Comparison of ENCODE assay signal across 25 mouse cellular contexts in genomic region chr13:59229111-59229541, GRCm38 (mm10).
DNase-seq lines count a peak whose midpoint lies in the region; ATAC-seq and TF ChIP-seq lines count a peak whose summit lies in the region.
"Had no signal": no experiment of that assay in that cellular context is flagged by ENCODE, and none has a peak within 500 bp of the region (broad histone marks: within the 10 kb centered on the region; RNA-seq: fewer than 3 reads in every experiment).

No protein-coding gene starts in this region.

- H3K9me3 ChIP-seq in lung, embryonic 15.5 days, result no peaks in the 10 kb centered on the region
- H3K9me3 ChIP-seq: embryonic facial prominence, embryonic 15.5 days; forebrain, embryonic 12.5 days; hindbrain, embryonic 10.5 days; limb, embryonic 10.5 days; midbrain, embryonic 13.5 days; neural tube, embryonic 13.5 days had no signal

- TF ChIP-seq EP300 in heart, adult 2 months (IDR thresholded peaks at IDR 0.05; ENCODE audit: insufficient read depth, low read depth, low read length), result no peak

- ATAC-seq in lung, embryonic 15.5 days (ENCODE audit: borderline replicate concordance, extremely low read depth, low FRiP score, low TSS enrichment), result no peak
- ATAC-seq in granulocyte monocyte progenitor cell, adult 5-6 weeks (replicated peaks; ENCODE audit: poor library complexity, severe bottlenecking), result peak; percentile 63
- peak; percentile 45; the same call in 1 of the 2 replicates for ATAC-seq in neutrophil, adult 5-6 weeks (ENCODE audit: extremely low read depth, insufficient number of reproducible peaks, low FRiP score, poor library complexity, severe bottlenecking)
- ATAC-seq: hindbrain, postnatal 0 days; midbrain, embryonic 13.5 days had no signal

- DNase-seq in heart, adult 11 months, result peak; percentile 85
- DNase-seq in heart, adult 2 months, result no peak
- DNase-seq in lung, postnatal 10 days, result no peak
- DNase-seq in retina, postnatal 1 day, result no peak
- DNase-seq in ovary, postnatal 14 days (ENCODE audit: low spot score), result no peak
- DNase-seq: adrenal gland, adult 2 months; B cell, adult 2 months; cerebellum, adult 11-12 months; cerebellum, postnatal 25 days; gastrocnemius, postnatal 10 days; layer of hippocampus, adult 9-11 months; right cerebral cortex, postnatal 4 days; thymus, postnatal 25 days had no signal

- H3K4me1 ChIP-seq in heart, adult 2 months (ENCODE audit: control insufficient read depth, insufficient read depth, low read length), result no peaks in the 10 kb centered on the region; the same call in 1 of the 2 replicates
- H3K4me1 ChIP-seq in lung, embryonic 15.5 days, result peaks cover 8% of the 10 kb centered on the region; the same call in 1 of the 2 replicates
- H3K4me1 ChIP-seq: forebrain, embryonic 12.5 days had no signal

- WGBS in heart, adult 2 months, result 93% methylated on average over 6 of the region's 6 CpGs
- WGBS in lung, embryonic 15.5 days, result 78% methylated on average over 6 of the region's 6 CpGs

- no peaks in the 10 kb centered on the region for H3K36me3 ChIP-seq in heart, adult 2 months (ENCODE audit: control insufficient read depth, insufficient read depth, low read length)
- H3K36me3 ChIP-seq in lung, embryonic 15.5 days, result no peaks in the 10 kb centered on the region
- H3K36me3 ChIP-seq: embryonic facial prominence, embryonic 15.5 days; forebrain, embryonic 12.5 days; hindbrain, embryonic 10.5 days; limb, embryonic 10.5 days; midbrain, embryonic 13.5 days; neural tube, embryonic 13.5 days had no signal

- no peak for TF ChIP-seq CTCF in heart, adult 2 months (IDR thresholded peaks at IDR 0.05)

- H3K4me2 ChIP-seq in lung, embryonic 15.5 days, result no peak overlapping the region
- H3K4me2 ChIP-seq: embryonic facial prominence, embryonic 15.5 days; forebrain, embryonic 12.5 days; midbrain, embryonic 13.5 days; neural tube, embryonic 13.5 days had no signal

- H3K9ac ChIP-seq in heart, adult 2 months (ENCODE audit: low read depth, low read length), result no peak overlapping the region
- H3K9ac ChIP-seq in lung, embryonic 15.5 days, result no peak overlapping the region
- H3K9ac ChIP-seq: embryonic facial prominence, embryonic 15.5 days; forebrain, embryonic 12.5 days; midbrain, embryonic 13.5 days; neural tube, embryonic 13.5 days had no signal

- H3K4me3 ChIP-seq in heart, adult 2 months, result no peak overlapping the region
- H3K4me3 ChIP-seq in lung, embryonic 15.5 days, result no peak overlapping the region
- H3K4me3 ChIP-seq: embryonic facial prominence, embryonic 15.5 days; forebrain, embryonic 12.5 days; hindbrain, embryonic 10.5 days; left cerebral cortex, adult 2 months; limb, embryonic 10.5 days; midbrain, embryonic 13.5 days; neural tube, embryonic 13.5 days had no signal

- no peak for TF ChIP-seq POLR2A in heart, adult 2 months (IDR thresholded peaks at IDR 0.05; ENCODE audit: insufficient read depth, low read depth, low read length)

- no peaks in the 10 kb centered on the region for H3K79me2 ChIP-seq in heart, adult 2 months (replicated peaks; ENCODE audit: control insufficient read depth, insufficient read depth, low read length)

- no peak overlapping the region for H3K27ac ChIP-seq in heart, adult 2 months
- 0 out of 2 replicates have a peak overlapping the region, but pooled peaks have one; percentile 73 for H3K27ac ChIP-seq in lung, embryonic 15.5 days
- H3K27ac ChIP-seq: embryonic facial prominence, embryonic 15.5 days; forebrain, embryonic 12.5 days; hindbrain, embryonic 10.5 days; hindbrain, postnatal 0 days; left cerebral cortex, adult 2 months; limb, embryonic 10.5 days; macrophage; midbrain, embryonic 13.5 days; neural tube, embryonic 13.5 days had no signal

- H3K27me3 ChIP-seq in heart, adult 2 months (ENCODE audit: control insufficient read depth, insufficient read depth, low read length), result no peaks in the 10 kb centered on the region
- H3K27me3 ChIP-seq in lung, embryonic 15.5 days, result no peaks in the 10 kb centered on the region
- H3K27me3 ChIP-seq: embryonic facial prominence, embryonic 15.5 days; forebrain, embryonic 12.5 days; midbrain, embryonic 13.5 days; neural tube, embryonic 13.5 days had no signal

- intact Hi-C loops in heart, adult 2 months (cut with DNase I), result no loop called here
